Mouse (Mus musculus) limb, embryonic 11.5 days (tissue): Measurements from ENCODE around the gene Sdr42e1. TPM values are rescaled to one million over a fixed set of nuclear protein-coding genes. Genes with fewer than 3 reads are reported as not detected.

Source experiments
- ATAC-seq: fragments of 200-750 bp; cut with Nextera tagmentation; 2 replicates; pipeline ENCODE4 v1.8.0; 2017; ENCODE audit warnings: low read depth; ENCODE audit not compliant: insufficient number of reproducible peaks, low FRiP score, low TSS enrichment
- DNase-seq: peaks from one replicate; pipeline ENCODE4 v3.0.0-alpha.2; 2015; ENCODE audit warnings: low spot score
- H3K27ac ChIP-seq: fragments of 300-500 bp; sonication (generic); replicated peaks from 2 replicates; pipeline ENCODE4 v1.5.1; 2014; ENCODE audit warnings: low read depth, mild to moderate bottlenecking, low read length
- H3K27me3 ChIP-seq: fragments of 300-500 bp; sonication (generic); 2 replicates; pipeline ENCODE4 v1.6.1; 2014; ENCODE audit warnings: mild to moderate bottlenecking, low read length, mixed read lengths; ENCODE audit not compliant: control insufficient read depth, insufficient read depth
- H3K36me3 ChIP-seq: fragments of 300-500 bp; sonication (generic); 2 replicates; pipeline ENCODE4 v1.6.1; 2014; ENCODE audit warnings: mild to moderate bottlenecking, low read length, moderate library complexity, mixed read lengths; ENCODE audit not compliant: control insufficient read depth, insufficient read depth
- H3K4me1 ChIP-seq: fragments of 300-500 bp; sonication (generic); 2 replicates; pipeline ENCODE4 v1.6.1; 2014; ENCODE audit warnings: low read length, mixed read lengths; ENCODE audit not compliant: control insufficient read depth, insufficient read depth
- H3K4me2 ChIP-seq: fragments of 300-500 bp; sonication (generic); 2 replicates; pipeline ENCODE4 v1.6.1; 2014; ENCODE audit warnings: low read depth, mild to moderate bottlenecking, moderate library complexity; ENCODE audit not compliant: severe bottlenecking
- H3K4me3 ChIP-seq: fragments of 300-500 bp; sonication (generic); 2 replicates; pipeline ENCODE4 v1.5.1; 2014; ENCODE audit warnings: low read depth, low read length
- H3K9ac ChIP-seq: fragments of 300-500 bp; sonication (generic); 2 replicates; pipeline ENCODE4 v1.6.1; 2014; ENCODE audit warnings: mild to moderate bottlenecking, low read length
- H3K9me3 ChIP-seq: fragments of 300-500 bp; sonication (generic); 2 replicates; pipeline ENCODE4 v1.6.1; 2016; ENCODE audit warnings: low read length; ENCODE audit not compliant: control insufficient read depth
- WGBS: fragments of 180-500 bp; shearing (Covaris S2); extraction: QIAGEN DNeasy Blood & Tissue Kit; methylation state at CpG from one replicate; pipeline ENCODE4 v1.1.7; 2014; 5-methylcytosine and 5-hydroxymethylcytosine counted together
- polyA plus RNA-seq: library from polyadenylated mRNA; unstranded; fragments of >200 nt; fragmentation: Nextera tagmentation; extraction: Ambion mirVana; gene quantifications from 2 replicates; pipeline ENCODE4 v1.2.1, GENCODE M21; 2014

Gene Sdr42e1
- polyA plus RNA-seq, 1 experiment from 2014 or later, result 0.72 TPM

GRCm38 (mm10) chr8:117612861-117613260 is 60.6 kb downstream of the Sdr42e1 start:
- Histone ChIP-seq H3K9ac (no peak overlapping the region), H3K36me3 (no peaks in the 10 kb centered on the region), H3K27ac (no peak overlapping the region), H3K4me3 (no peak overlapping the region), H3K4me1 (no peaks in the 10 kb centered on the region), H3K4me2 (no peak overlapping the region), H3K27me3 (no peaks in the 10 kb centered on the region), H3K9me3 (no peaks in the 10 kb centered on the region)
- no peak for DNase-seq
- 88% methylated on average over 12 of the region's 12 CpGs for WGBS
- ATAC-seq, result no peak

Other genes starting within 250 kb of the Sdr42e1 start
- gene Plcg2, start 175.4 kb downstream of the Sdr42e1 start, polyA plus RNA-seq, result 2.8 and 3.3 TPM in 2 replicates
- not detected in 2 replicates for gene Hsd17b2, start 28.2 kb upstream of the Sdr42e1 start, polyA plus RNA-seq
- 66.3 and 67.5 TPM in 2 replicates for gene Mphosph6, start 128.3 kb upstream of the Sdr42e1 start, polyA plus RNA-seq